Mouse (Mus musculus): ENCODE data around the gene Il10.
"Not testable (repeated sequence)": the region's sequence is repeated elsewhere in the genome, so short reads cannot be mapped to it uniquely, and the experiment has no call there.

Gene Il10

DNA sequence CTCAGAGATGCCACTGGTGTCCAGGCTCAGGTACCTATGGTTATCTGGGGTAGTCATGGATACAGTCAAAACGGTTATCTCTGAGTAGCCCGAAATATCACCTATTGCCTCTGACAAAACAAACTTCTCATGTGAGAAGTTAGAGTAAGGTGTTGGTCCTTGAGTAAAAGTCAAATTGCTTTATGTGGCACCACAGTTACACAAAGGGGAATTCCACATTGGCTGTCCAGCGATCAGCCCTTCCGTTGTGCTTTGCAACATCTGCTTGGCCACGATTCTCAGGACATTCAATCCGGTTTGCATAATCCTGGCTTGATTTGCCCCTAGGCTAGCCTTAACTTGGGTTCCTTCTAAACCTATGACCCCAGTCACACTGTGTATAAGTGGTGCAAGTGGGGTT, 4.4 kb upstream of the Il10 start:
- in situ Hi-C loops (cut with MboI, MseI): loop anchor here (10.0 kb wide), 2 partner anchors 520 to 820 kb away; no protein-coding TSS in a partner anchor

GRCm38 (mm10) chr1:131015879-131016278, 3.8 kb upstream of the Il10 start:
- in situ Hi-C loops (cut with MboI, MseI): loop anchor here (10.0 kb wide), 2 partner anchors 519 to 819 kb away; no protein-coding TSS in a partner anchor

GRCm38 (mm10) chr1:131020425-131021310, 1.0 kb downstream of the Il10 start:
- in situ Hi-C loops (cut with MboI, MseI): no loop called here

DNA sequence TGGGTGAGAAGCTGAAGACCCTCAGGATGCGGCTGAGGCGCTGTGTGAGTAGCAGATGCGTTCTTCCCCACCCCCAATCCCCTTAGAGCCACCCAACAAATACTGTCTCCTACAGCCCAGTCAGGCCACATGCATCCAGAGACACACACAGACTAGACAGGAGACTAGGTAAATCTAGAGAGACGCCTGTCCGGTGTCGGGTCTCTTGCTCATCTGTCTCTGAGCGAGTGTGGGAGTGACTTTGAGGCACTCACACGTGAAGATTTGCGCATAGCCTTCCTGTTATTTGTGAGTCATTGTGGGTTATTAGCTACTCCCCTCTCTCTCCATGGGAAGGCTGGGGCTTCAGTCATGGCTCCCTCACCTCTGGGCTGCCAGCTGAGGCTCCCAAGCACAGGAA, 1.8 kb downstream of the Il10 start:
- in situ Hi-C loops (cut with MboI, MseI): no loop called here

DNA sequence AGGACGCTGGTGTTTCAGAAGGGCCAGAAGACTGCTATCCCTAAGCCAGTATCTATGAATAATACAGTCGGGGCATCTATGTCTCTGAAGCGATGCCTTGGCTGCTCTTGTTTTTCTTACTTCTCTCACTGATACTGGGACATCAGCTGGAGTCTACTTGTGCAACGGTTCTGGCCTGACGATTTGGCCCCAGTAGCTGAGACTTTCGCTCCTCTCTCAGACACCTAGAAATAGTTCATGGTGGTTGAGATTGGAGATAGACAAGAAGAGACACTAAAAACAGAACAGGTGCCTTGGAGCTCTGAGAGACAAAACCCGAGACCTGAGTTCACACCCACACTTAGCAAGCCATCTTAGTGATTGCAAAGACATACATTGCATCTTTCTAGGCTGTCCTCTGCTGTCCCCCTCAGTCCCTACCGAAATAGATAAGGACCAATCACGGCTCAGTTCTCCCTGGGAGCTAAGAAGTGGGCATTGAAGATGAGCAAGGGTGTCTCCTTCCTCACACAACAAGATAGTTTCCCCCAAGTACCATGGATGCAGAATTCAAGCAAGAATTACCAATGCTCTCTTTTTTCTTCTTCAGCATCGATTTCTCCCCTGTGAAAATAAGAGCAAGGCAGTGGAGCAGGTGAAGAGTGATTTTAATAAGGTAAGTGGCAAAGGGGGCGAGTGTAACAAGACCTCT, 2.4 kb downstream of the Il10 start:
- in situ Hi-C loops (cut with MboI, MseI): no loop called here

DNA sequence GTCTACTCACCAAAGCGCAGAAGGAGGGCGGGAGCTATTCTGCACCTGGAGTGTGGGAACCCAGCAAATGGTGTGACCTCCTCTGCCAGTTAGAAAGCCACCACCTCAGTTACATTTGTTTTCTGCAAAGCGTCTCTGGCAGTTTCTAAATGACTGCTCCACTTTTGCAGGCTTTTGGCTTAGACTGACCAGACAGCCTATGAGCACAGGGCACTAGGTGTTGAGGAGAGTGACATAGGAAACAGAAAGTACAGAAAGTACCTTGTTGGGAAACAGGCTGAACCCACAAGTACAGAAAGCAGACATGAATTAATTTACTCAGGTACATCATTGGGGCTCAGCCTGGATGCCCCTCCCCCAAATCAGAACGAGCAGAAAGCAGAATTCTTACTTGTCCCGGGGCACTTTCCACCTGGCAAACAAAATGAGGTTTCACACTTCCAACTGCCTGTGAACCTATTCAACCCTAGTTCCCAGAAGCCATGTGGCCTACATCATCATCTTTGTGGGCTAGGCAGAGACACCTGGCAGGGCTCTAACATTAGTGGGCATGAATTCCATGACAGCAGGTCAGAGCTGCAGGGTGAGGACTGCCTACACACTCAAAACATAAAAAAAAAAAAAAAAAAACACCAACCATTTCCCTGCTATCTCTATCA, 3.1 kb downstream of the Il10 start:
- in situ Hi-C loops (cut with MboI, MseI): no loop called here

- in situ Hi-C loops (cut with MboI, MseI): not testable (repeated sequence)
These were observed 3.7 kb downstream of the Il10 start for GRCm38 (mm10) chr1:131023250-131023858.

DNA sequence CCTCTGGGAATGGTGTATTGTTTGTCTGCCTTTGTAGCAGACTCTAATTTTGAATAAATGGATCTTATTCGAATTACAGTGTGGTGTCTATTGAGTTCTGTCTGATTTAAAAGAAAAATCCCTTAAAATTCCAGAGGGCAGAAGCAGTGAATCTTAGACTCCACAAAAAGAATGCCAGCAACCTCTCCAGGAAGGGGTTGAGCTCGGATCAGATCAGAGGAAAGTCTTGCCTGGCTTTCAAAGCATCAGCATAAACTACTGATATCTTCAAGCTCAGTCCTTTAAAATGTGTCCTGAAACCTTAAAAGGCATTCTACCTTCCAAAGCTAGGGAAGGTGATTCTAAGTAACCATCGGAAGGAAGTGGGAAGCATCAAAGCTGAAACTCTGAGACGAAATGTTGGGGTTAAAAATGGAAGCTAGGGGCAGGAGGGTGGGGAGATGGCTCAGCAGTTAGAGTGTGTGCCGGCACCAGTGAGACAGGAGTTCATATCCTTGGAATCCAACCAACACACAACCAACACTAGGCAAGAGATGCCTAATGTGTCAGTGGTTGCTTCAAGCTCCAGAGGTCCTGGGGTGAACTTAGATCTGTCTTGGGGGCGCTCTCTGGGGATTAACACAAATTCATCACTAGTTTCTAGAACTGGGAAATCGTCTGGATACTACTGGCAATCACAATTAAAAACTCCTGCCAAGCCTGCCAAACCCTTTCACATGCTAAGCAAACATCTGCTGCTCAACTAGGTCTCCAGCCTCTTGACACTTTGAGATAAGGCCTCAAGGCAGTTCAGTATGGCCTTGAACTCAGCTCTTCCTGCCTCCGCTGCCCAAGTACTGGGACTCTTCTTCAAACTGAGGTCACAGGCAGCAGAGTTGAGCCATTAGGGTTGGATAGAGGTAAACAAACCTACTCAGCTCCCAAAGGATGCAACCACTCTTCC, 5.5 kb downstream of the Il10 start:
- in situ Hi-C loops (cut with MboI, MseI): no loop called here

DNA sequence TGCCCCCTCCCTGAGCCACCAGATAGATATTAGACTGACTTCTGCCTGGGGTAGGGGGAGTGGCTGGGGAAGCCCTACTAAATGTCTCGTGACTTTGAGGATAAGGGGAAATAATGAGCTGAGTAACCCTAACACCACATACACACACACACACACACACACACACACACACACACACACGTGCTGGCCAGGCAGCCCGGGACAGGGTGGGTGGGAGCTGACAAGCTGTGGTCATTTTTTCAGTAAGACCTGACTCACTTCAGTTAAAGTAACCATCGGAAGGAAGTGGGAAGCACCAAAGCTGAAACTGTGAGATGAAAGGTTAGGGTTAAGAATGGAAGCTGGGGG, 6.2 kb downstream of the Il10 start:
- in situ Hi-C loops (cut with MboI, MseI): no loop called here

DNA sequence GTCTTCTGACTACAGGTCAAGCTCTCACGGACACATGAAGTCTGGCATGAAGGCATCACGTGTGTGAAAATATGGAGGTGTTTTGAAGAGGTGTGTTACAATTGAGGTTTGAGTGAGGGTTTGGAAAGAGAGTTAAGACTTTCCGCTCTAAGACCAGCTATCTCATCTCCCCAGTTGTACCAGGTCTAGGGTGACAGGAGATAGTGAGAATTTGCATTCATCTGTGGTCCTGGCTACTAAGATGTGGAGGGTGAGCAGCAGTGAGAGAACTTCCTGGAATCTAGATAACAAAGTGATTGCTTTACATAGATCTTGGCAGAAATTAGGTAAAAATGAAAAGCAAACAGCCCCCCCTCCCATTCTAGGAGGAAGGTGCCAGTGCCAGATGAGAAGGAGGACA, 9.6 kb downstream of the Il10 start:
- in situ Hi-C loops (cut with MboI, MseI): no loop called here

GRCm38 (mm10) chr1:131030261-131030660, 10.6 kb downstream of the Il10 start:
- in situ Hi-C loops (cut with MboI, MseI): no loop called here

DNA sequence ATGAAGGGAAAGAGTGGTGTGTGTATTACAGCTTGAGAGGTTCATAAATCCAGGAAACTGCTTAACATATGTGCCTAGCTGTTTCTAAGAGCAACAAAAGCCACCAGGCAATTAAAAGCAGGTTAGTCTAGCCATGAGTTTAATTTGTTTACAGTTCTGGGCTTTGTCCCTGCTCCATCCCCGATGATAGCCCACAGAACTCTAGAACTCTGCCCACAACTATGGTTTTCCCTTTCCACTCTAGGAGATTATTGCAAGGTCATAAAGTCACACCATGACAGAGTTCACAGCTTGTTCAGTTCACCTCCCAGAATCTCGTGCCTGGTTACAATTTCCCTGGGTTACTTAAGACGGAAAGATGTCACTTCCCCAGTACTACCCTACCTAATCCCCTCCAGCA, 11.6 kb downstream of the Il10 start:
- in situ Hi-C loops (cut with MboI, MseI): no loop called here

- in situ Hi-C loops (cut with MboI, MseI): no loop called here
These were observed 18.4 kb downstream of the Il10 start for GRCm38 (mm10) chr1:131038001-131038400.

DNA sequence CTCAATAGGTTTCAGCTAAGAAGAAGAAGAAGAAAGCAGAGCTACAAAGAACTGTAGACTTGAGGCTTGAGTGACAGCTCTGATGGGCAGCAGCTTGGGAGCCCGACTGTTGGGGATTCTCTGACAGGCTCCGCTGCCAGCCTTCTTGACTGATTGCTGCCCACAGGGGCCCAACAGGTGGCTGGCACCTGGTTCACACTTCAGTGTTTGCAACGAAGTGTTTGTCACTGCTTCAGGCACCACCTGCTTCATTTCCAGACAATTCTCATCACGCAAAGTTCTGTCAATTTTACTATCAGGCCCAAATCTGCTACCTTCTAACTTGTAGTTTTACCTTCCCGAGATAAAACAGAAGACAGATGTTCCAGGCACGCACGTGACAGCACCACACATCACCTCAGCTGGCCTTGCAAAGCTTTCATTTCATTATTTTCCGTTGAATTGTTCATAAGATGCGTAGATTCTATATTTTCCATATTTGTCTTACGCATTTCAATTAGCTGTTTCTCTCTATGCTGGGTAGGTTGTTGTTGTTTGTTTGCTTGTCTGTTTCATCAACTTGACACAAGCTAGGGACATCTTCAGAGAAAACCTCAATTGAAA, 18.9 kb downstream of the Il10 start:
- in situ Hi-C loops (cut with MboI, MseI): no loop called here

DNA sequence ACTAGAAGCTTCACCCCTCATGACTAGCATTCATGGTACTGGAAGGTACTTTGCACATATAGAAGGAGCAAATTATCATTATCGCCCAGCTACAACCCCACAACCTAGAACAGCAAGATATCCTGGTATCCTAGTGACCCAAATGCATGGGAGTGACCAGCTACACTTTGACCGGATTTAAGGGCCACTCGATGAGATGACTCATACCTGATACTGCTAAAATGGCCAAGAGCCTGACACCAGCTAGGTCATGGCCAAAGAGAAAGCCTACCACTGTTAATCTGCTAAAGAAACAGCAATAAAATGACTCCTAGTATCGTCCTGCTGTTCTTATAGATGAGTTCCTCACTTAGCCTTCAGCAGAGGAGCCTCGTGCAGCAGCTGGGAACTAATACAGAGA, 19.8 kb downstream of the Il10 start:
- in situ Hi-C loops (cut with MboI, MseI): no loop called here

DNA sequence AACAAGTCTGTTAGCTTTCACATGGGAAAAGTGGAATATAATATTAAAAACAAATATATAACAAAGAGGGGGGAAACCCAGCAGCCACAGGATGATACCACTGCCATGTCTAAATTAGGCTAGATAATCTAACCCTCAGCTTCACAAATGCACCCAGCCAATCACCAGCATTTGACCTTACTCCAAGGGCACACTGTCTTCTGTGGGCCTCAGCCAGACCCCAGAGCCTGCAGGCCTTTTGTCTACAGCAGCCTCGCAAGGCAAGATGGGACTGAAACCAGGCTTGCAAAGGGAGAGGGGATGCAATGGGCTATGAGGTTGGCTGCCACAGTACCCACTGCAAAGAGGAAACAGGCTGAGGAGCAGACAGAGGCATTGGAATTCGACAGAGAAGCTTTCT, 22.6 kb downstream of the Il10 start:
- in situ Hi-C loops (cut with MboI, MseI): no loop called here

GRCm38 (mm10) chr1:131042721-131043120, 23.1 kb downstream of the Il10 start:
- in situ Hi-C loops (cut with MboI, MseI): no loop called here

DNA sequence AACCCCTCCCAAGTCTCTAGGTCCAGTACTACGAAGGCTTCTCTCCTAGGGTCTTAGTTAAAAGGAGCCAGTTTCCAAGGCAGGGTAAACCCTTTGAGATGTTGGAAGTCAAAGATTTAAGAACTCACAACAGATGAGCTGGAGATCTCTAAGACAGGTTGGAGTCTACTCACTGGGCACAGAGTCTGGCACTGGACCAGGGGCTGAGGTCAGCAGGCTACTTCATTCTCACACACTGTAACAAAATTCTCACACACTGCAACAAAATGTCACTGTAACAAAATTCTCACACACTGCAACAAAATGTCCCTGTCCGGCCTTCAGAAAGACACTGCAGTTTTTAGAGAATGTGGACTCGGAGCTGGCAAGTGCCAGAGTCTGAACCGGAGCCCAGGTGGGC, 24.0 kb downstream of the Il10 start:
- in situ Hi-C loops (cut with MboI, MseI): no loop called here

- in situ Hi-C loops (cut with MboI, MseI): no loop called here
These were observed 26.2 kb downstream of the Il10 start for GRCm38 (mm10) chr1:131045723-131046355.

GRCm38 (mm10) chr1:131046607-131047006, 27.0 kb downstream of the Il10 start:
- in situ Hi-C loops (cut with MboI, MseI): no loop called here
